Mouse (Mus musculus) hindbrain, embryonic 15.5 days (tissue): ENCODE measurements at regions not wholly inside any gene's neighbourhood (a gene's known extent, or its start where the extent isn't known, plus 50 kb on each side); places are given as distances from the start of the nearest gene placed in this dataset.

Experiments
- ATAC-seq: fragments of 200-750 bp; cut with Nextera tagmentation; 2 replicates; pipeline ENCODE4 v1.8.0; 2017; ENCODE audit warnings: low read depth, moderate number of reproducible peaks, moderate TSS enrichment; ENCODE audit not compliant: low FRiP score
- H3K27ac ChIP-seq: fragments of 300-500 bp; sonication (generic); replicated peaks from 2 replicates; pipeline ENCODE4 v1.5.1; 2015; ENCODE audit warnings: mild to moderate bottlenecking, inconsistent platforms
- H3K27me3 ChIP-seq: fragments of 300-500 bp; sonication (generic); 2 replicates; pipeline ENCODE4 v1.6.1; 2015; ENCODE audit warnings: control low read depth, inconsistent platforms
- H3K36me3 ChIP-seq: fragments of 300-500 bp; sonication (generic); 2 replicates; pipeline ENCODE4 v1.6.1; 2015; ENCODE audit warnings: control low read depth, inconsistent platforms
- H3K4me1 ChIP-seq: fragments of 300-500 bp; sonication (generic); replicated peaks from 2 replicates; pipeline ENCODE4 v1.6.1; 2015; ENCODE audit warnings: control low read depth, inconsistent platforms
- H3K4me2 ChIP-seq: fragments of 300-500 bp; sonication (generic); 2 replicates; pipeline ENCODE4 v1.6.1; 2015; ENCODE audit warnings: moderate library complexity, mild to moderate bottlenecking, inconsistent platforms
- H3K4me3 ChIP-seq: fragments of 300-500 bp; sonication (generic); 2 replicates; pipeline ENCODE4 v1.5.1; 2015; ENCODE audit warnings: mild to moderate bottlenecking, inconsistent platforms
- H3K9ac ChIP-seq: fragments of 300-500 bp; sonication (generic); 2 replicates; pipeline ENCODE4 v1.6.1; 2015; ENCODE audit warnings: inconsistent platforms
- H3K9me3 ChIP-seq: fragments of 300-500 bp; sonication (generic); 2 replicates; pipeline ENCODE4 v1.6.1; 2016; ENCODE audit warnings: control low read depth, inconsistent platforms
- WGBS: fragments of 180-500 bp; shearing (Covaris S2); methylation state at CpG from one replicate; pipeline ENCODE4 v1.1.7; 2015; 5-methylcytosine and 5-hydroxymethylcytosine counted together

DNA sequence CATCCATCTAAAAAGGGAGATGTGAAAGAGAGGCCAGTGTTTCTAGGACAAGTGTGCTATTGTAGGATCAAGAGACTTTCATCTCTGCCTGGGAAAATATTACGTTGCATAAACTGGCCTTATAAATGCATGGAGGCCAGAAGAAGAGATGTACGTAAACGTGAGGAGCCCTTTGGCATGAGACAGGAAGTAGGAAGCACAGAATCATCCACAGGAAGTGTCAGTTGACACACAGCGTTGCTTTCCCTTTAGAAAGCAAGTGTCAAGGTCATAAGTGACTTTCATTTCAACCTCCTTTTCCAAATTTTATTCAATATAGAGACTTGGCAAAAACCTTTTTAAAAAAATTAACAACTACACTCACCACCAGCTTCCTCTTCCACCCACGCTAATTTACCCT, 175.2 kb downstream of the Klf7 start:
- Histone ChIP-seq H3K4me3 (no peak overlapping the region), H3K36me3 (no peaks in the 10 kb centered on the region), H3K27ac (no peak overlapping the region), H3K9ac (no peak overlapping the region), H3K4me2 (no peak overlapping the region), H3K9me3 (no peaks in the 10 kb centered on the region), H3K27me3 (no peaks in the 10 kb centered on the region), H3K4me1 (0 out of 2 replicates have a peak, but pooled peaks cover 2% of the 10 kb centered on the region)
- 83% methylated on average over 5 of the region's 5 CpGs for WGBS
- no peak for ATAC-seq

DNA sequence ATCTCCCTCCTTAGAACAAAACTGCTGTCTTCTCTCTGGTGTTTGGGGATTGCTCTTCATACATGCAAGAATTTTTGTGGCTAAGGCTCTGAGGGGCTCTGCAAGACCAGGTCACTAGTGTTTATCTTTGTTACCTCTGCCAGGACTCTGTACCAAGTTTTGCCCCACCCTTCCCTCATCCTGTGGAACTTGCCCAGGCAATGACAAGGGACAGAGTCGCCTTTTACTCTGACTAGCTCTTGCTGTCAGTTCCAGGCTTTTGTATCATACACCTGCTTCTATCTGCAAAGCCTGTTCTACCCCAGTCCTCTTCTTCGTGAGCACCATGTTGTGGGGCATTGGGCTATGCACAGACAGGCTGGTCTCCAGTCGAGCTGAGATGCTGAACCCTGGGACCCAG, 175.7 kb upstream of the 4933402D24Rik start:
- Histone ChIP-seq H3K9ac (no peak overlapping the region), H3K4me1 (no peaks in the 10 kb centered on the region), H3K4me2 (no peak overlapping the region), H3K27ac (no peak overlapping the region), H3K27me3 (no peaks in the 10 kb centered on the region), H3K9me3 (no peaks in the 10 kb centered on the region), H3K36me3 (no peaks in the 10 kb centered on the region), H3K4me3 (no peak overlapping the region)
- ATAC-seq: no peak
- 48% methylated on average over 3 of the region's 3 CpGs for WGBS

DNA sequence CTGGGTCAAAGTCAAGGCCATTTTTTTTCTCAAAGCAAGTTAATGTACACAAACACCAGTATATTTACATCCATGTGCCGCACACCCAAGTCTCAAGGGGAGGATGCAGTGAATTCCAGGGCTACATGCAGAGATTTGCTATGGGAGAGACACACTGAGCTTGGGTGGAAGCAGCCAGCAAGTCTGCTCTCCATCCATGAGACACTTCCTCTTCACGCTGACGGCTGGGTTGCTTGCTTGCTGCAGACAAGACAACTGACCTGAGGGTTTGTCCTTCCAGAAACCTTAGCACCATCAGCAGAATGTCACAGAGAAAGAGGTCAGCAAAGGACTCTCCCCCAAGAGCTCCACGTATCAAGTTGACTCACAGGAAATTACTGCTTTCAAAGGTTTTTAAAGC, 169.3 kb upstream of the 4933402D24Rik start:
- no peaks in the 10 kb centered on the region for H3K9me3 ChIP-seq
- no peak for ATAC-seq
- H3K4me1 ChIP-seq: no peaks in the 10 kb centered on the region
- H3K36me3 ChIP-seq: no peaks in the 10 kb centered on the region
- H3K27me3 ChIP-seq: peaks cover 2% of the 10 kb centered on the region; the same call in 1 of the 2 replicates
- H3K4me3 ChIP-seq: no peak overlapping the region
- no peak overlapping the region for H3K4me2 ChIP-seq
- H3K9ac ChIP-seq: no peak overlapping the region
- H3K27ac ChIP-seq: no peak overlapping the region
- WGBS: 70% methylated on average over 4 of the region's 4 CpGs

DNA sequence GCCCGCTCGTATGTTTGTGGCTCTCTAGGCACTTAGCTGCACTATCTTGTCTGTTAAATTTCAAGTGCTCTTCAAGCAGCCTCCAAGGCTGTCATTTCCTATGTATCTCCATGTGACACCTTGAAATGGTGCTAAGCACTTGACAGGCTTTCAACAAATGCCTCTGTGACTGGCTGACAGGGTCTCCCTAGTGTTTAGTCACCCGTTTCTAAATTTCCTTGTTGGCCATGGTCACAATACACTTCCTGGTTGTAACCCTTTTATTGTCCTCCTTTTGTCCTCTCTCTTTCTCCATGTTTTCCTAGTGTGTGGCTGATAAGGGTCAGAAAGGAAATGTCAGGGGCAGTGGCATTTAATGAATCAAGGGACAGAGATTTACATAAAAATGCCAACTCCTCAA, 168.4 kb upstream of the 4933402D24Rik start:
- Histone ChIP-seq H3K9me3 (no peaks in the 10 kb centered on the region), H3K36me3 (no peaks in the 10 kb centered on the region), H3K27ac (no peak overlapping the region), H3K4me1 (no peaks in the 10 kb centered on the region), H3K9ac (no peak overlapping the region), H3K4me3 (no peak overlapping the region), H3K4me2 (no peak overlapping the region), H3K27me3 (peaks cover 2% of the 10 kb centered on the region; the same call in 1 of the 2 replicates)
- WGBS: 42% methylated on average over 3 of the region's 3 CpGs
- no peak for ATAC-seq

DNA sequence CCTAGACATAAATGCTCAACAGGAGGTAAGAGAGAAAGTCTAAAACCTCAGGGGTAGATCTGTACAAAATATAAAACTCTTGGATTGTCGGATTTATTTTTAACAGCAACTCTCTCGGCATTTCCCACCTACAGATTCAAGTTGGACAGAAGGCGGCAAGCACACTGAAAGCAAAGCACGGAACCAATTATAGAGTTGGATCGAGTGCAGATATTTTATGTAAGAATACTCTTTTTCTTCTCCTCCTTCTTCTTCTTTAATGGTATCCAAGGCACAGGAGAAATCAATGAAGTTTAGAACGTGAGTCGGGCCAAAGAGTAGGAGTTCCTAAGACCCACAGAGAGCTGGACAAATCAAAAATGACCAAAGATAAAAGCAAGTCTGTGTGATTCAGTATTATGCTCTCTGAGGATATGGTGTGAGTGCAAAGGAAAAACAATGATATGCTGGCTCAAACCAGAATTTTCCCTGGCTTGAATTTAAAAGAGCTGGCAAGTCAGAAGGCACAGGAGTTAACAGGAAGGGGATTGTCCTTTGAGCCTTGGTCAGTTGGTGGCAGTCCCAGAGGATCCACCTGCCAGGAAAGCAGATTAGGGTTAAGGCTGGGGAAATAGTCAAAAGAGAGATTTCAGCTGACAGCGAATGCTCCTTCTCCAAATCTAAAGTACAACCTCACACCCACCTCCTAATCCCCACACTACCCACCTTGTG, 165.7 kb upstream of the 4933402D24Rik start:
- 85% methylated on average over 8 of the region's 8 CpGs for WGBS
- H3K9me3 ChIP-seq: no peaks in the 10 kb centered on the region

DNA sequence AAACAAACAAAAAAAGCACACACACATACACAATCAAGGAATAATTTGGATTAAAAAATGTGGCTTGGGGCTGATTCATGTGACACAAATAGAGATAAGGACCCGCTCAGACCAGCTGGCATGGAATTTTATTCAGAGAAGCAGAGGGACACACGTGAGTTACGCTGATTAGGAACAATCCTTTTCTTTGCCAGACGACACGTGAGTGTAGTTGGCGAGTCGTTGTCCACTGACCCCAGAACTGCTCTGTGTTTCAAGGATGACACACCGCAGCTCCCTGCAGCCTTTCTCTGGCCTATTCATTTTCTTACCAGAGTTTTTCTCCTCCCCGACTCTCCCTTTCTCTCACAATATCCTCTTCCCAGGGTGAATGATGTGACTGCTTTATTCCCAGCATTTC, 163.4 kb upstream of the 4933402D24Rik start:
- peaks cover 2% of the 10 kb centered on the region; the same call in 1 of the 2 replicates for H3K27me3 ChIP-seq
- 38% methylated on average over 9 of the region's 9 CpGs for WGBS
- no peak for ATAC-seq

More for the DNA sequence above, 165.7 kb upstream of the 4933402D24Rik start:
- Histone ChIP-seq H3K27ac (no peak overlapping the region), H3K4me2 (no peak overlapping the region), H3K4me3 (no peak overlapping the region), H3K9ac (no peak overlapping the region), H3K27me3 (peaks cover 2% of the 10 kb centered on the region; the same call in 1 of the 2 replicates), H3K36me3 (no peaks in the 10 kb centered on the region), H3K4me1 (no peaks in the 10 kb centered on the region)
- ATAC-seq: no peak

DNA sequence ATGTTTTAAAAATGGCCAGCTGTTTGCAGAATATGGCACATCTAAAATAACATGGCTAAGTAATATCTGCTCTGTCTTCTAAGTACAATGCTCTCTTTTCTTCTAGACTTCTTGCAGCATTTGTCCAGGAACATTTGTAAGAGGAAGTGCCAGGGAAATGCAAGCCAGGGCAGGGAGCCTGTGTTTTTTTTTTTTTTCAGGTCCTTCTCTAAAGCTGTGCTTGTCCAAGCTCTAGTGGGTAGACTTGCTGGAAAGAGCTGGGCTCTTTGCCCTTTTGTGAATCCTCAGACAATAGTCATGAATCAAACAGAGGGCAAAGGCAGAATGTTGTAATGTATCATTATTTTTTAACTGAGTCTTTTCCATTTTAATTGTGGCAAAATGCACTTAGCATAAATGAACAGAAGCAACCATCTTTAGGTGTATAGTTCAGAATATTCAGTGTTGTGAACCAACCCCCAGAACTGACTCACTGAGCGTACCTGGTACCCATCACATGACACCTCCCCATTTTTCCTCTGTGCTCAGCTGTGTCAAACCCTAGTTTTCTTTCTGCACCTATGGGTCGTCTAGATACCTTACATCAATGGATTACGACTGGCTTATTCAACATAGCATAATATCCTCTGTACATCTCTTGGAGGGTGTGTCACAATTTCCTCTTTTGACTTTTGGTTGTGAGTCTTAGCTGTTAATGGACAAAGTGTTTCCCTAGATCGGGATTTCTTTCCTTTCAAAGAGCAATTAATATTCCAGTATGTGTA, 160.5 kb upstream of the 4933402D24Rik start:
- Histone ChIP-seq H3K27ac (no peak overlapping the region), H3K9me3 (no peaks in the 10 kb centered on the region), H3K4me1 (no peaks in the 10 kb centered on the region), H3K4me2 (no peak overlapping the region), H3K36me3 (no peaks in the 10 kb centered on the region), H3K27me3 (no peaks in the 10 kb centered on the region; the same call in 1 of the 2 replicates), H3K9ac (no peak overlapping the region), H3K4me3 (no peak overlapping the region)
- no peak for ATAC-seq
- 87% methylated on average over 4 of the region's 4 CpGs for WGBS

More for the DNA sequence above, 163.4 kb upstream of the 4933402D24Rik start:
- H3K36me3 ChIP-seq: no peaks in the 10 kb centered on the region
- H3K4me3 ChIP-seq: no peak overlapping the region
- no peak overlapping the region for H3K9ac ChIP-seq
- no peak overlapping the region for H3K27ac ChIP-seq
- no peaks in the 10 kb centered on the region for H3K4me1 ChIP-seq
- no peak overlapping the region for H3K4me2 ChIP-seq
- no peaks in the 10 kb centered on the region for H3K9me3 ChIP-seq

DNA sequence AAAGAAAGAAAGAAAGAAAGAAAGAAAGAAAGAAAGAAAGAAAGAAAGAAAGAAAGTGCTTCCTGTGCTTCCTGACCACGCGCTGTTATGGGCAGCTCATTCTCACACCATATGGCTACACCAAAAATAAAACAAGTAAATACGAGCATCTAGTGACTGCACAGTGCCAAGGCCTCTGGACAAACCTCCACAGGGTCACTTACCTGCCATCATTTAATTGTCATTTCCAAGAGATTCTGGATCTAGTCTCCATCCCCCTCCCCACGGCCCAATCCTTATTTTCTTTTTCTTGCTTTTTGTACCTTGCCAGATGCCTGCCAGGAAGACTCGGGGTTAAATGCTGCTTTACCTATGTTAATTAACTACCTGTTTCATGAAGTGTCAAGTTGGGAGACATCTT, 159.8 kb upstream of the 4933402D24Rik start:
- WGBS: 74% methylated on average over 5 of the region's 5 CpGs
- H3K9me3 ChIP-seq: no peaks in the 10 kb centered on the region
- H3K4me1 ChIP-seq: no peaks in the 10 kb centered on the region
- H3K4me3 ChIP-seq: no peak overlapping the region
- no peak overlapping the region for H3K9ac ChIP-seq
- no peak overlapping the region for H3K4me2 ChIP-seq
- no peaks in the 10 kb centered on the region for H3K36me3 ChIP-seq
- H3K27ac ChIP-seq: no peak overlapping the region
- ATAC-seq: no peak
- no peaks in the 10 kb centered on the region; the same call in 1 of the 2 replicates for H3K27me3 ChIP-seq

DNA sequence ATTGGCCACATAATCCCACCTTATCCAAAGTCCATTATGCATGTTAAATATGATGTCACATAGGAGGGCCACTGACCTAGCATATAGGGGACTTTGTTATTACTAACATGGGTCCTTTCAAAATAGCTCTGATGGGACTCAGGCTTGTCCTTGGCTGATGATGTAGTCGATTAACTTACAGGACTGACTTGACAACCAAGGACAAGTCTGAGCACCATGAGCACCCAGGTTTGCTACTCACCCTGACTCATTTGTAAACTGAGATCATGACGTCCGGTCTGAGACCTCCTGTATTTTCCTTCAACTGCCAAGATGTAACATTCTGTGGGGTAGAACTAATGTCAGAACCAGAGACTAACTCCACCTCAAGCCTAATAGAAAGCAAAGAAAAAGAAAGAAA, 159.3 kb upstream of the 4933402D24Rik start:
- no peak overlapping the region for H3K27ac ChIP-seq
- H3K4me1 ChIP-seq: no peaks in the 10 kb centered on the region
- H3K9me3 ChIP-seq: no peaks in the 10 kb centered on the region
- H3K36me3 ChIP-seq: no peaks in the 10 kb centered on the region
- WGBS: 92% methylated on average over 3 of the region's 3 CpGs
- no peak for ATAC-seq
- no peak overlapping the region for H3K9ac ChIP-seq
- 0 out of 2 replicates have a peak, but pooled peaks cover 2% of the 10 kb centered on the region for H3K27me3 ChIP-seq
- H3K4me2 ChIP-seq: no peak overlapping the region
- H3K4me3 ChIP-seq: no peak overlapping the region

DNA sequence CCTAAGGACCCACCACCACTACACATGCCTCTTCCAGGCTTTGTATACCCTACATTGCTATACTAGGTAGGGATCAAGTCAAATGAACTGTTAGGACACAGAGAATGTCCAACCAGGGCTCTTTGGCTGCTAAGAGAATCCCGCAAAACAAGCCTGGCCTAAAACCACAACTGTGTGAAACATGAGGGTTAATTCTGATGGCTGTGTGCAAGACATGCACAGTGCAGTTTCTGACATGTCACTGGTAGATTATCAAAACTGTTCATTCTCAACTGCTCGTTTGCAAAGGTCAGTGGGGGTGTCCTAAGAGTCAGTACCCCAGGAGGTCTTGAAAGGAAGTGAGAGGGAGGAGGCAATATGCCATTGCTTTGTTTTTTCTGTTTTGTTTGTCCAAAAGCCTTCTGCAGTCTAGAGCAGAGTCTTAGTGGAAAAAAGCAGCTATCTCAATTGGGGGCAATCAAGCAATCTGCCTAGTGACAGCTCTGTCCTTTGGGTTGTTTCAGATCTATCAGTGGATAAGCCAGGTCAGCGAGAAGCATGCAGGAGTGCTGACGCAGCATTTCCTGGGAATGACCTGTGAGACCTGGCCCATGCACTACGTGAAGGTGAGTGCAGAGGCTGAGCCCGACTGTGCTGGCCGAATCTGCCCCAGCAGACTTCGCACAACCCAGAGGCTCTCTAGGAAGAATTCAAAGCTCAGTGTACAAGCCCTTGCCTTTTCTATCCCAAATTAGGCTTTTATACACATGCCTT, 151.3 kb upstream of the 4933402D24Rik start:
- no peaks in the 10 kb centered on the region for H3K36me3 ChIP-seq
- no peak overlapping the region for H3K9ac ChIP-seq
- H3K4me3 ChIP-seq: no peak overlapping the region
- no peak overlapping the region for H3K27ac ChIP-seq
- 65% methylated on average over 8 of the region's 8 CpGs for WGBS
- ATAC-seq: no peak
- H3K9me3 ChIP-seq: no peaks in the 10 kb centered on the region
- H3K27me3 ChIP-seq: 0 out of 2 replicates have a peak, but pooled peaks cover 2% of the 10 kb centered on the region
- no peak overlapping the region for H3K4me2 ChIP-seq
- H3K4me1 ChIP-seq: no peaks in the 10 kb centered on the region

DNA sequence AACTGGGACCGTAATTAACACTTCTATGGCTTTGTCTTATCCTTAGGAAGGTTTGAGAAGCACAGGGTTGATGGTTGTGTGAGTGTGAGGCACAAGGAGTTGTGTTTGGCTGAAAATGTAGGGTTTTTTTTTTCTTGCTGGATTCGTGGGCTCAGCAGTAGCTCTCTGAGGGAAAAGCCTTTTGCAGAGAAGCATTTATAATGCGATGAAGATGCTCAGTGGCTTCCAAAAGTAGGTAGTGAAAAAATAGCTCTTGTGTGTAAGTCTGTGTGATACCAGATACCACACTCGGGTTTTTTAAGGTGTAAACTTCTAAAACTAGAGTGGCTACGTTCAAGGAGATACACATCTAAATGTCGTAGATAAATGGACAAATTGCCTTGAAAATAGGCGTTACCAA, 149.1 kb upstream of the 4933402D24Rik start:
- Histone ChIP-seq H3K27ac (no peak overlapping the region), H3K4me3 (no peak overlapping the region), H3K4me1 (no peaks in the 10 kb centered on the region), H3K9me3 (no peaks in the 10 kb centered on the region), H3K9ac (no peak overlapping the region), H3K27me3 (no peaks in the 10 kb centered on the region), H3K36me3 (no peaks in the 10 kb centered on the region), H3K4me2 (no peak overlapping the region)
- ATAC-seq: no peak
- WGBS: 75% methylated on average over 7 of the region's 7 CpGs
